Mouse (Mus musculus) hindbrain, embryonic 14.5 days (tissue): ENCODE measurements at regions not wholly inside any gene's neighbourhood (a gene's known extent, or its start where the extent isn't known, plus 50 kb on each side); places are given as distances from the start of the nearest gene placed in this dataset.

Source experiments
- ATAC-seq: fragments of 200-750 bp; cut with Nextera tagmentation; 2 replicates; pipeline ENCODE4 v1.8.0; 2017; ENCODE audit warnings: moderate number of reproducible peaks, mild to moderate bottlenecking, moderate TSS enrichment, moderate library complexity; ENCODE audit not compliant: low FRiP score
- DNase-seq: peaks from one replicate; pipeline ENCODE4 v3.0.0-alpha.2; 2015; ENCODE audit warnings: low spot score
- H3K27ac ChIP-seq: fragments of 300-500 bp; sonication (generic); 2 replicates; pipeline ENCODE4 v1.5.1; 2014; ENCODE audit warnings: mild to moderate bottlenecking, moderate library complexity
- H3K27me3 ChIP-seq: fragments of 300-500 bp; sonication (generic); 2 replicates; pipeline ENCODE4 v1.6.1; 2014; ENCODE audit warnings: mild to moderate bottlenecking, low read length, mixed read lengths; ENCODE audit not compliant: control insufficient read depth, insufficient read depth
- H3K36me3 ChIP-seq: fragments of 300-500 bp; sonication (generic); replicated peaks from 2 replicates; pipeline ENCODE4 v1.6.1; 2014; ENCODE audit not compliant: control insufficient read depth, insufficient read depth
- H3K4me1 ChIP-seq: fragments of 300-500 bp; sonication (generic); replicated peaks from 2 replicates; pipeline ENCODE4 v1.6.1; 2014; ENCODE audit warnings: antibody characterized with exemption, low read length, mixed read lengths; ENCODE audit not compliant: control insufficient read depth, insufficient read depth
- H3K4me2 ChIP-seq: fragments of 300-500 bp; sonication (generic); replicated peaks from 2 replicates; pipeline ENCODE4 v1.6.1; 2014; ENCODE audit warnings: mild to moderate bottlenecking, moderate library complexity
- H3K4me3 ChIP-seq: fragments of 300-500 bp; sonication (generic); replicated peaks from 2 replicates; pipeline ENCODE4 v1.5.1; 2014; ENCODE audit warnings: mild to moderate bottlenecking, low read length
- H3K9ac ChIP-seq: fragments of 300-500 bp; sonication (generic); 2 replicates; pipeline ENCODE4 v1.6.1; 2014
- H3K9me3 ChIP-seq: fragments of 300-500 bp; sonication (generic); 2 replicates; pipeline ENCODE4 v1.6.1; 2016; ENCODE audit warnings: low read length; ENCODE audit not compliant: control insufficient read depth
- WGBS: fragments of 180-500 bp; shearing (Covaris S2); extraction: QIAGEN DNeasy Blood & Tissue Kit; methylation state at CpG from one replicate; pipeline ENCODE4 v1.1.7; 2014; 5-methylcytosine and 5-hydroxymethylcytosine counted together

- no peaks in the 10 kb centered on the region for H3K27me3 ChIP-seq
- H3K9ac ChIP-seq: no peak overlapping the region
- no peak overlapping the region for H3K4me3 ChIP-seq
- H3K27ac ChIP-seq: no peak overlapping the region
- 0 out of 2 replicates have a peak, but pooled peaks cover 4% of the 10 kb centered on the region for H3K4me1 ChIP-seq
- ATAC-seq: no peak
- WGBS: 60% methylated on average over 5 of the region's 5 CpGs
- no peak overlapping the region for H3K4me2 ChIP-seq
- H3K9me3 ChIP-seq: no peaks in the 10 kb centered on the region
- no peak for DNase-seq
- H3K36me3 ChIP-seq: no peaks in the 10 kb centered on the region
These were observed 616.1 kb upstream of the A1bg start for GRCm38 (mm10) chr15:61538930-61539329.

GRCm38 (mm10) chr15:61538169-61538755 lies 615.5 kb upstream of the A1bg start:
- no peak overlapping the region for H3K27ac ChIP-seq
- WGBS: 65% methylated on average over 4 of the region's 4 CpGs
- H3K36me3 ChIP-seq: no peaks in the 10 kb centered on the region
- ATAC-seq: no peak
- H3K4me2 ChIP-seq: no peak overlapping the region
- H3K9ac ChIP-seq: no peak overlapping the region
- 0 out of 2 replicates have a peak, but pooled peaks cover 4% of the 10 kb centered on the region for H3K4me1 ChIP-seq
- DNase-seq: no peak
- no peaks in the 10 kb centered on the region for H3K9me3 ChIP-seq
- no peaks in the 10 kb centered on the region for H3K27me3 ChIP-seq
- H3K4me3 ChIP-seq: no peak overlapping the region

DNA sequence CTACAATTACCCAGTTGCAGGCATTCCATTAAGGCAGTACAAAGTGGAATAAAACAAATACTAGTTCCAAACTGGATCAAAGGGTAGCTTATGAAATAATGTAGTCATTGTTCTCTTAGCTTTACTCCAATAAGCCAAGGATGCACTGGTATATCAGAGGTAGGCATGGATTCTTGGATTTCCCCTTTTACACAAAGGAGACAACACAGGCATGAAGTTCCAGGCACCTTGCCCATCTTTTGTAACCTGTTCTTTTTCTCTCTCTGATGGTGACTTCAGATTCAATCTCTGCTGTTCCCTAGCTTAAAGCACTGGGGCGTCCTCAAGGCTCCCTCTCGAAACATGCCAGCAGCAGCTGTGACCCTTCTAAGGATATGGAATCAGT lies 613.5 kb upstream of the A1bg start:
- Histone ChIP-seq H3K9me3 (no peaks in the 10 kb centered on the region), H3K27ac (no peak overlapping the region), H3K36me3 (no peaks in the 10 kb centered on the region), H3K4me2 (no peak overlapping the region), H3K9ac (no peak overlapping the region), H3K4me3 (no peak overlapping the region), H3K27me3 (no peaks in the 10 kb centered on the region), H3K4me1 (0 out of 2 replicates have a peak, but pooled peaks cover 4% of the 10 kb centered on the region)
- ATAC-seq (no peak), DNase-seq (no peak)
- 85% methylated on average over 2 of the region's 2 CpGs for WGBS

- Histone ChIP-seq H3K27me3 (no peaks in the 10 kb centered on the region), H3K4me3 (no peak overlapping the region), H3K9ac (no peak overlapping the region), H3K9me3 (no peaks in the 10 kb centered on the region), H3K4me2 (no peak overlapping the region), H3K36me3 (no peaks in the 10 kb centered on the region), H3K27ac (no peak overlapping the region), H3K4me1 (0 out of 2 replicates have a peak, but pooled peaks cover 4% of the 10 kb centered on the region)
- 51% methylated on average over 6 of the region's 6 CpGs for WGBS
- DNase-seq: no peak
- ATAC-seq: no peak
These were observed 613.0 kb upstream of the A1bg start for GRCm38 (mm10) chr15:61535644-61536331.

DNA sequence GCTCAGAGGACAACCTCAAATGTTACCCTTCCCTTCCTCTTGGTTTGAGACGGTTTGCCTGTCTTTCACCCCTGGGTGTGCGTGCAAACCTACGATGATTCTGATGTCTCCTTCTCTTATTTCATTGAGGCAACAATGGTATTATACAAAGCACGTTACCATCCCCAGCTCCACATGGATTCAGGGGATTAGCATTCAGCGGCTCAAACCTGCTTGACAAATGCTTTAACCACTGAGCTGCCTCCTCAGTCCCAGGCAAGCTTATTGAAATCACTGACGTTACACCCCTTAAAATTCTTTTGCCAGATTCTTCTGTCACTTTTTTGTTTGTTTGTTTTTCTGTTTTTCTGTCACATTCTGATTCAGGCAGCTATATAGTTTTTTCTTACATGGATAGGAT lies 612.4 kb upstream of the A1bg start:
- Histone ChIP-seq H3K4me3 (no peak overlapping the region), H3K4me1 (0 out of 2 replicates have a peak, but pooled peaks cover 4% of the 10 kb centered on the region), H3K27ac (no peak overlapping the region), H3K9ac (no peak overlapping the region), H3K36me3 (no peaks in the 10 kb centered on the region), H3K4me2 (no peak overlapping the region), H3K9me3 (no peaks in the 10 kb centered on the region), H3K27me3 (no peaks in the 10 kb centered on the region)
- WGBS: 42% methylated on average over 6 of the region's 6 CpGs
- DNase-seq (no peak), ATAC-seq (no peak)

- H3K27me3 ChIP-seq: no peaks in the 10 kb centered on the region
- DNase-seq (no peak), ATAC-seq (no peak)
- no peaks in the 10 kb centered on the region for H3K36me3 ChIP-seq
- H3K9ac ChIP-seq: no peak overlapping the region
- WGBS: 91% methylated on average over 7 of the region's 7 CpGs
- H3K4me1 ChIP-seq: 0 out of 2 replicates have a peak, but pooled peaks cover 4% of the 10 kb centered on the region
- no peak overlapping the region for H3K4me2 ChIP-seq
- no peaks in the 10 kb centered on the region for H3K9me3 ChIP-seq
- H3K4me3 ChIP-seq: no peak overlapping the region
- no peak overlapping the region for H3K27ac ChIP-seq
These were observed 610.0 kb upstream of the A1bg start for GRCm38 (mm10) chr15:61532808-61533207.

DNA sequence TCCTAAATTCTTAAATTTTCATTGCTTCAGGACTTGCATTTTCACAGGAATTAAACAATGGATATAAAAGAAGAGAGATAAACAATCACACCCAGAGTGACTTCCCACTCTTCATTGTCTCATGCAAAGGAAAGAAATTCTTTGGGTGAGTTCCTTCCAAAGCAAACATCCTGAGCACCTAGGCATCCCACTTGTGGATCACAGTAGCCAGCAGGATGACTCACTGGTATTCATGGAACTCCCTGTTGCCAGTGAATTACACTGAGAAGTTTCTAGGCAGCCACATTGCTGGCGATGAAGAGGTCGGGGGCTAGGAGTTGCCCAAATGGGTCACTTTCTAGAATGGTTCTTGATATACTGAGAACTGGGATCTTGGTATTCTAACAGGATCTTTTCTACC lies 609.2 kb upstream of the A1bg start:
- H3K9ac ChIP-seq: no peak overlapping the region
- ATAC-seq (no peak), DNase-seq (no peak)
- H3K4me2 ChIP-seq: no peak overlapping the region
- no peaks in the 10 kb centered on the region for H3K27me3 ChIP-seq
- no peaks in the 10 kb centered on the region for H3K36me3 ChIP-seq
- 0 out of 2 replicates have a peak, but pooled peaks cover 4% of the 10 kb centered on the region for H3K4me1 ChIP-seq
- no peak overlapping the region for H3K27ac ChIP-seq
- H3K9me3 ChIP-seq: no peaks in the 10 kb centered on the region
- no peak overlapping the region for H3K4me3 ChIP-seq
- 93% methylated on average over 2 of the region's 2 CpGs for WGBS

- no peak overlapping the region for H3K4me2 ChIP-seq
- H3K4me1 ChIP-seq: no peaks in the 10 kb centered on the region
- H3K9me3 ChIP-seq: no peaks in the 10 kb centered on the region
- no peaks in the 10 kb centered on the region for H3K27me3 ChIP-seq
- no peak overlapping the region for H3K4me3 ChIP-seq
- H3K9ac ChIP-seq: no peak overlapping the region
- H3K27ac ChIP-seq: no peak overlapping the region
- no peaks in the 10 kb centered on the region for H3K36me3 ChIP-seq
- WGBS: 87% methylated on average over 2 of the region's 2 CpGs
- ATAC-seq (no peak), DNase-seq (no peak)
These were observed 600.2 kb upstream of the A1bg start for GRCm38 (mm10) chr15:61523036-61523435.

GRCm38 (mm10) chr15:61517265-61517664 lies 594.5 kb upstream of the A1bg start:
- no peaks in the 10 kb centered on the region for H3K4me1 ChIP-seq
- H3K36me3 ChIP-seq: no peaks in the 10 kb centered on the region
- no peak overlapping the region for H3K4me2 ChIP-seq
- no peak for ATAC-seq
- no peak overlapping the region for H3K27ac ChIP-seq
- 79% methylated on average over 1 of the region's 1 CpGs for WGBS
- no peaks in the 10 kb centered on the region for H3K9me3 ChIP-seq
- H3K4me3 ChIP-seq: no peak overlapping the region
- no peak for DNase-seq
- no peak overlapping the region for H3K9ac ChIP-seq
- no peaks in the 10 kb centered on the region for H3K27me3 ChIP-seq
